Comparison of ENCODE assay signal across 25 mouse cellular contexts in the genomic region with DNA sequence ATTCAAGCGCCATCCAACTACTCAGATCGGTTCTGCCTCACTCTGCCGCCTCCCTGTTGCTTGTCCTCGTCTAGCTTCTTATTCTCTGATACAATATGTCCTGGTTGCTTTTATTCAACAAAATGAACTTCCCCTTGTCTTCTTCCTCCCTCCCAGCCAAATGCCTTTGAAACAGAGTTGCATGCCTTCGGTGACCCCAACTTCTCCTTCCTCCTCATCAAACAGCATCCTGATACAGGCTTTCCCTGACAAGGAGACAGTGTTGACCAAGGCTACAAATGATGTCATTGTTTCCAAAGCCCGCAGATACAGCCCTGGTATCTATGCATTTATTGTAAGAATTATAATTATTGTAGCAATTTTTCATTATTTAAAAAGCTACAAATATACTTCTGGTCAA.
"Had no signal": no experiment of that assay in that cellular context is flagged by ENCODE, and none has a peak within 500 bp of the region (broad histone marks: within the 10 kb centered on the region; RNA-seq: fewer than 3 reads in every experiment).

No protein-coding gene starts in this region.

- H3K4me2 ChIP-seq: heart, embryonic 11.5 days; heart, embryonic 13.5 days; heart, embryonic 15.5 days; hindbrain, embryonic 13.5 days; intestine, embryonic 15.5 days; limb, embryonic 13.5 days; limb, embryonic 15.5 days; liver, embryonic 12.5 days had no signal

- DNase-seq: gastrocnemius, adult 2 months; gastrocnemius, postnatal 10 days; gastrocnemius, postnatal 25 days; heart, adult 11 months; heart, adult 2 months; heart, postnatal 14 days; heart, postnatal 36 days; kidney, adult 18-20 months; kidney, adult 8-10 months; kidney, postnatal 10 days; kidney, postnatal 25 days; kidney, postnatal 4 days; left cerebral cortex, postnatal 4 days had no signal

- H3K9ac ChIP-seq: heart, embryonic 13.5 days; heart, embryonic 15.5 days; hindbrain, embryonic 13.5 days; intestine, embryonic 15.5 days; limb, embryonic 13.5 days; limb, embryonic 15.5 days; liver, embryonic 12.5 days had no signal

- H3K9me3 ChIP-seq: heart, embryonic 13.5 days; heart, embryonic 15.5 days; hindbrain, embryonic 13.5 days; intestine, embryonic 15.5 days; limb, embryonic 13.5 days; limb, embryonic 15.5 days; liver, embryonic 12.5 days had no signal

- H3K27me3 ChIP-seq: intestine, embryonic 15.5 days; limb, embryonic 13.5 days; limb, embryonic 15.5 days; liver, embryonic 12.5 days had no signal

- ATAC-seq: hindbrain, embryonic 16.5 days; inflammation-experienced regulatory T-cells, adult 6 months; intestine, embryonic 15.5 days; intestine, postnatal 0 days; liver, embryonic 12.5 days had no signal

- H3K27ac ChIP-seq: gastrocnemius, adult 2 months; heart, adult 2 months; heart, embryonic 13.5 days; heart, embryonic 15.5 days; hindbrain, embryonic 13.5 days; intestine, embryonic 15.5 days; layer of hippocampus, adult 2 months; limb, embryonic 13.5 days; limb, embryonic 15.5 days; liver, embryonic 12.5 days had no signal

- H3K36me3 ChIP-seq: heart, embryonic 13.5 days; heart, embryonic 15.5 days; hindbrain, embryonic 13.5 days; intestine, embryonic 15.5 days; limb, embryonic 13.5 days; limb, embryonic 15.5 days; liver, embryonic 12.5 days had no signal

- H3K4me3 ChIP-seq: gastrocnemius, adult 2 months; heart, adult 2 months; heart, embryonic 13.5 days; heart, embryonic 15.5 days; hindbrain, embryonic 13.5 days; intestine, embryonic 15.5 days; layer of hippocampus, adult 2 months; limb, embryonic 13.5 days; limb, embryonic 15.5 days; liver, embryonic 12.5 days had no signal

- H3K4me1 ChIP-seq: heart, embryonic 13.5 days; heart, embryonic 15.5 days; hindbrain, embryonic 13.5 days; intestine, embryonic 15.5 days; limb, embryonic 13.5 days; limb, embryonic 15.5 days; liver, embryonic 12.5 days had no signal
